Mouse (Mus musculus) testis, adult 2 months (tissue): ENCODE measurements around the gene Lrit3. TPM values are rescaled to one million over a fixed set of nuclear protein-coding genes. Genes with fewer than 3 reads are reported as not detected.

Experiments used
- H3K27ac ChIP-seq: fragments of 200-500 bp; 2 replicates; pipeline ENCODE4 v1.5.1; 2012; ENCODE audit warnings: low read depth, low read length; ENCODE audit not compliant: control insufficient read depth, insufficient read depth
- H3K27me3 ChIP-seq: fragments of 200-500 bp; 2 replicates; pipeline ENCODE4 v1.6.1; 2012; ENCODE audit warnings: mild to moderate bottlenecking, low read length, moderate library complexity; ENCODE audit not compliant: control insufficient read depth, insufficient read depth
- H3K36me3 ChIP-seq: fragments of 200-500 bp; 2 replicates; pipeline ENCODE4 v1.6.1; 2012; ENCODE audit warnings: mild to moderate bottlenecking, low read length; ENCODE audit not compliant: control insufficient read depth, insufficient read depth
- H3K4me1 ChIP-seq: fragments of 200-500 bp; 2 replicates; pipeline ENCODE4 v1.6.1; 2012; ENCODE audit warnings: low read length; ENCODE audit not compliant: control insufficient read depth, insufficient read depth
- H3K4me3 ChIP-seq: fragments of 200-500 bp; 2 replicates; pipeline ENCODE4 v1.5.1; 2012; ENCODE audit warnings: low read depth, mild to moderate bottlenecking, low read length, moderate library complexity, mixed read lengths; ENCODE audit not compliant: control insufficient read depth
- CTCF ChIP-seq: fragments of 200-500 bp; IDR thresholded peaks from 2 replicates; pipeline ENCODE4 v1.5.1; 2012; ENCODE audit warnings: low read depth, mild to moderate bottlenecking, inconsistent platforms, low read length, moderate library complexity; ENCODE audit not compliant: control insufficient read depth, insufficient read depth, insufficient replicate concordance
- POLR2A ChIP-seq: fragments of 200-500 bp; IDR thresholded peaks from 2 replicates; pipeline ENCODE4 v1.6.1; 2012; ENCODE audit warnings: low read depth, mild to moderate bottlenecking, inconsistent platforms, low read length, moderate library complexity; ENCODE audit not compliant: control insufficient read depth
- polyA plus RNA-seq: library from polyadenylated mRNA; depleted of rRNA; stranded (reverse); fragments of >200 nt; gene quantifications from 2 replicates; pipeline ENCODE4 v1.2.3, GENCODE M21; 2012

Gene Lrit3
- polyA plus RNA-seq, 1 experiment, result not detected

- Histone ChIP-seq H3K27ac (peak overlapping the region; percentile 88), H3K36me3 (peaks cover 1% of the 10 kb centered on the region; the same call in 1 of the 2 replicates), H3K27me3 (no peaks in the 10 kb centered on the region), H3K4me3 (peak overlapping the region; percentile 90), H3K4me1 (peaks cover 1% of the 10 kb centered on the region; the same call in 1 of the 2 replicates)
- no peak for TF ChIP-seq POLR2A
Measured at GRCm38 (mm10) chr3:129830626-129831025, 26.8 kb upstream of the Lrit3 start.

- Histone ChIP-seq H3K4me3 (no peak overlapping the region), H3K27me3 (no peaks in the 10 kb centered on the region), H3K4me1 (no peaks in the 10 kb centered on the region), H3K27ac (no peak overlapping the region), H3K36me3 (peaks cover 5% of the 10 kb centered on the region)
- TF ChIP-seq POLR2A (no peak), CTCF (no peak)
Measured at GRCm38 (mm10) chr3:129827691-129828090, 23.9 kb upstream of the Lrit3 start.

- Histone ChIP-seq H3K36me3 (peaks cover 5% of the 10 kb centered on the region), H3K27me3 (no peaks in the 10 kb centered on the region), H3K27ac (no peak overlapping the region), H3K4me3 (no peak overlapping the region), H3K4me1 (no peaks in the 10 kb centered on the region)
- no peak for TF ChIP-seq CTCF
- TF ChIP-seq POLR2A, result no peak
Measured at GRCm38 (mm10) chr3:129826691-129827090, 22.9 kb upstream of the Lrit3 start.

- Histone ChIP-seq H3K4me3 (no peak overlapping the region), H3K27ac (no peak overlapping the region), H3K36me3 (peaks cover 5% of the 10 kb centered on the region), H3K27me3 (no peaks in the 10 kb centered on the region), H3K4me1 (no peaks in the 10 kb centered on the region)
- TF ChIP-seq POLR2A, result no peak
- TF ChIP-seq CTCF, result no peak
Measured at GRCm38 (mm10) chr3:129824891-129825290, 21.1 kb upstream of the Lrit3 start.

GRCm38 (mm10) chr3:129824146-129824545 is 20.3 kb upstream of the Lrit3 start:
- H3K27ac ChIP-seq, result no peak overlapping the region
- H3K4me3 ChIP-seq, result no peak overlapping the region
- peaks cover 5% of the 10 kb centered on the region for H3K36me3 ChIP-seq
- TF ChIP-seq POLR2A (no peak), CTCF (no peak)
- H3K27me3 ChIP-seq, result no peaks in the 10 kb centered on the region
- H3K4me1 ChIP-seq, result no peaks in the 10 kb centered on the region

GRCm38 (mm10) chr3:129823293-129823692 is 19.5 kb upstream of the Lrit3 start:
- no peak overlapping the region for H3K4me3 ChIP-seq
- TF ChIP-seq POLR2A, result no peak
- no peak for TF ChIP-seq CTCF
- peaks cover 5% of the 10 kb centered on the region for H3K36me3 ChIP-seq

GRCm38 (mm10) chr3:129822206-129822775 is 18.5 kb upstream of the Lrit3 start, which contains the start of gene Rrh:
Gene Rrh (minus strand): TSS chr3:129822587.
- TF ChIP-seq CTCF, result no peak
- TF ChIP-seq POLR2A, result no peak
- Histone ChIP-seq H3K27me3 (no peaks in the 10 kb centered on the region), H3K4me1 (no peaks in the 10 kb centered on the region), H3K4me3 (no peak within 1 kb of the TSS), H3K27ac (no peak within 1 kb of the TSS), H3K36me3 (peaks cover 5% of the 10 kb centered on the region)

More at GRCm38 (mm10) chr3:129823293-129823692, 19.5 kb upstream of the Lrit3 start:
- H3K27me3 ChIP-seq, result no peaks in the 10 kb centered on the region
- H3K4me1 ChIP-seq, result no peaks in the 10 kb centered on the region
- no peak overlapping the region for H3K27ac ChIP-seq
